Mouse (Mus musculus): ENCODE data around the gene Gm21969.

DNA sequence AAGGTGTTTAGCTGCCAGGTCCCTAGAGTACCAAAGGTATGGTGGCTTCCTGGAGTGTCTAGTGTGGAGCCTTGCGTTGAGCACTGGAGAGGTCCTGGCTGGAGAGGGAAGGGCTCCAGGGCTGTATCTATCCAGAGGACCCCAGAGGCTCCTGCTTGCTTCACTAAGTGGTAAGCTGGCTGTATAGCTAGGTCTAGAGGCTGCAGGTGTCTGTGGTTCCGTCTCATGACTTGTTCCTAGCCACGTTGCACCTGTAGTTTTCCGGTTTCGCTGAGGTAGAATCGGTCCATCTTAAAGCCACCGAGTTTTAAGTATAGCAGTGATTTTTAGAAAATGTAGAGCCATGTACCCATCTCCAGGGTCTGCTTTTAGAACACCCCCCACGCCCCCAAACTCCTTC, 24.6 kb upstream of the Gm21969 start:
- TF ChIP-seq CTCF (IDR thresholded peaks at IDR 0.05; ENCODE audit: extremely low read depth, insufficient read length, insufficient replicate concordance, low read depth, low read length) (no peak), POLR2A (IDR thresholded peaks at IDR 0.05; ENCODE audit: low read depth, low read length) (no peak)

Data from small intestine, adult 2 months (tissue).